Mouse (Mus musculus) right cerebral cortex, adult 2 months (tissue): ENCODE measurements around the gene Fam69a.
A peak's percentile ranks its signal among the peaks of the same experiment; 100 is the strongest.
"Not testable (repeated sequence)": the region's sequence is repeated elsewhere in the genome, so short reads cannot be mapped to it uniquely, and the experiment has no call there.

Source experiments
- DNase-seq, 2 experiments: peaks; one replicate each; pipeline ENCODE4 v3.0.0; 2021 to 2022; ENCODE audit warnings: low spot score in 2 of 2

The Fam69a gene

GRCm38 (mm10) chr5:107986967-107987834 is at the start of gene Fam69a:
Gene Fam69a, minus strand, starts transcription at chr5:107987085.
- DNase-seq: peak; percentile 72 to 78

DNA sequence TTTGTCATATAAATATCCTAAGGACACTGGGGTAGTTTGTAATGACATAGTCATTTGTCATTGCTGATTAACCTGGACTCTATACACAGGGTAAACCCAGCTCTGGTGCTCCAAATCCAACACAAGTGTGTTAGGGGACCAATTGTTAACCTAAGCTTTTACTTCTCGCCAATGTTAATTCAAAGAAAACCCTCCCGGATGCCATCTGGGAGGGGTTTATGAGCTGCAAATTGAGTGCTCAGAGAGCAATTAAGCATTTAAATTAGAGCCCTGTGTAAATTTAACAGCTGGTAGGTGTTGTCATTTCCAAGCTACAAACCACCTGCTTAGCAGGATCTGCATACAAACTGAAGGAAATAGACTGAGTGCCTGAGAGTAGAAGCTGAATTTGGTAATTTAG is 48.6 kb upstream of the Fam69a start:
- no peak for DNase-seq

GRCm38 (mm10) chr5:108034194-108034593 is 47.3 kb upstream of the Fam69a start:
- DNase-seq: peak in 1 of 2 experiments; percentile 36

GRCm38 (mm10) chr5:108031267-108031666 is 44.4 kb upstream of the Fam69a start:
- no peak for DNase-seq

- peak; percentile 7 to 15 for DNase-seq
Measured at GRCm38 (mm10) chr5:108029968-108030367, 43.1 kb upstream of the Fam69a start.

DNA sequence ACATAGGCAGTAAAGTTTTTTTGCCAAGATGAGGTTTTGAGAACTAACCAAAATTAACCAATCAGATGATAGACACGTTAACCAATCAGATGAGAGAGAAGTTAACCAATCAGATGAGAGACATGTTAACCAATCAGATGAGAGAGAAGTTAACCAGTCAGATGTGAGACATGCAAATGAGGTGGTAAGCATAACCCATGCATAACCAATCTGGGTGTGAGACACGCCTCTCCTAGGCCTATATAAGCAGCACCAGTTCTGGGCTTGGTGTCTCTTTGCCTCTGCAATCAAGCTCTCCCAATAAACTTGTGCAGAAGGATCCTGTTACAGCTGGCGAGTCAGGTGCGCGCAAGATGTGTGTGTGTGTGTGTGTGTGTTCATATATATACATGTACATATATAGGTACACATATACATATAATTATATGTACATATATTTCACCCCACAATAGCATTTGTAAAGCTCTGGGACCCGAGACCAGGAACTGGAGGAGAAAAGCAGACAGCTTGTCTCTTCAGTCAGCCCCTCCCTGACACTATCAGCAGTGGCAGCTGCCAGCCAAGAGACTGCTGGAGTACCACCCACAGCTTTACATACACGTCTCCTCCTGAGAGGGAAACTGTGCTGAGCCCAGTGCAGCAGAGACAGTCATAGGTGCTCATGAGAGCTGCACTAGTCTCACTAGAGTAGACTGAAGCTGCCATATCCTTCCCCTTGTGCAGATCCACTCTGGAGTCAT is 42.1 kb upstream of the Fam69a start:
- not testable (repeated sequence) for DNase-seq

DNA sequence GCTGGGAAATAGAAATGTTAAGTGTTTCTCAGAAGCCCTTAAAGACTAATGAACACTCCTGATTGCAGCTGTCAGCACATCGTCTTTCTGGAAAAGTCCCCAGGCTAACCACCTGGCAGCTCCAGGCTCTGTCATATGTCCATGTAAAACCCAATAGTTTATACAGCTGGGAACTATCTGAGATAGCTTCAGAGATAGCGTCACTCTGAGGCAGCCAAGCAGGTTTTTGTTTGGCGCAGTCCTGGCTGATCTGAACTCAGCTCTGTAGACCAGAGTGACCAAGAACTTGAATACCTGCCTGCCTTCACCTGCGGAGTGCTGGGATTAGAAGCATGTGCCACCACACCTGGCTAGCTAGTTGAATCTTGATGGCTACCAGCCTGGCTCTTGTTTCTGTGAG is 41.3 kb upstream of the Fam69a start:
- no peak for DNase-seq

DNA sequence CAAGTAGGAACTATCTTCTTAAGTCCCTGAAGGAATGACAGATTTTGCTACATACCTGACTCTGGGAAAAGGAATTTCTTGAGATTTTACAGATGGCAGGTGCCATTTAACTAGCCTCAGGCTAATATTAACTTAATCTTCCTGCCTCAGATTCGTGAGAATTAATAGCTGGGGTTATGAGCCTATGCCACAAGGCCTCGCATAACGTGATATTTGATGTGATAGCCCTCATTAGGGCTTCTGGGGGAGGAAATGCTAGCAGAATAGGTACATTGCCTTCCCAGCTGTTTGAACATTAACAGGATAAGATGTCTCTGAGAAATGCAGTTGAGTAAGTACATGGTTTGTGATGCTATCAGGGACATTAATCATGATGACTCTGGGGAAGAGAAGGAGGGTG is 34.5 kb upstream of the Fam69a start:
- no peak for DNase-seq

DNA sequence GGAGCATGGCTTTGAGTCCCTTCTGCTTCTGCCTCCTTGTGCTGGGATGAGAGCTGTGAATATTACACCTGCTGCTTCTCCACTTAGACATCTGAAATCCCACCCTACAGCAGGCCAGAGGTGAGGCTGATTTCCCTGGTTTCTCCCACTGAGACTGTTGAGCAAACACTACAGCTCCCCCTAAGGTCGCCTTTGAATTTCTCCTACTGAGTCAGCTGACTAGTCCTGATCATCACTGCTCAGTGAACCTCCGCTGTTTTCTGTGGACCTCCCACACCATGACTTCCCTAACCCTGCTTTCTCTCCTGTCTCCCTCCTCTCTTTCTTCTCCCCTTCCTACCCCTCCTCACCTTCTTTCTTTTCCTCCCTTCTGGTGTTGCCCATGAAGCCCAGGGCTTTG is 32.5 kb upstream of the Fam69a start:
- no peak for DNase-seq

DNA sequence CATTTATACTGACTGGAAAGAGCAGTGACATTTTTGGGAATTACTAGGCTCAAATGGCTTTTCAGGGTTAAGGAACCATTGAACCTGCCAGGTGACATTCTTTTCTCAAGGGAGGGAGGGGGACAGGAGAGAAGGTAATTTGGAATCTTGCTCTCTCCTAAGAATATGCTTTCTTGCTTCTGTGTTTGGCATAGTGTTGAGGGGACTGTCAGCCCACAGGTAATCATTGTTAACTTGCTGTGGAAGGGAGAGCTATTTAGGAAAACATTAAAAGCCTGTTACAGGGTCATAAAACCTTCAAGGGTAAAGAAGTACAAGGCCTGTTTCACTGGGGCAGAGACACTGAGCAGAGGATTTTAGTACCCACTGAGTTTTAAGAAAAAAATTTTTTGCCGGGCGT is 30.3 kb upstream of the Fam69a start:
- DNase-seq: no peak

DNA sequence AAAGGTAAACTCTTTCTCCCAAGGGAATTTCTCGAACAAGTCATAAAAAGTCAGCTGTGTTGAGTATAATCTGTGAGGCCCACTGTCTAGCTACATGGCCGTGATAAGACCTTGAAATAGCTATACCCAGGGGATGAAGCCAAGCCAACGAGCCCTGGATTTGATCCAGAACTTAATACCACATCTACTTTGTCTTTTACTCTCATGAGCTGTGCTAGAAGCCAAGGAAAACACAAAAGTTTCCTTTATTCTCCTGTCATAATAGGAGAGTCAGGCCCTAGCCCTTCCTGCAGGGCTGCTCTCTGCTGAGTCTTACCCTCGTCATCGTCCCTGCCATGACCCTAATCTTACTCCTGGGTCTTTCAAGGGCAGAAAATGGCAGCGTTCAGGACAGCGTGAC is 28.5 kb upstream of the Fam69a start:
- DNase-seq: no peak

DNA sequence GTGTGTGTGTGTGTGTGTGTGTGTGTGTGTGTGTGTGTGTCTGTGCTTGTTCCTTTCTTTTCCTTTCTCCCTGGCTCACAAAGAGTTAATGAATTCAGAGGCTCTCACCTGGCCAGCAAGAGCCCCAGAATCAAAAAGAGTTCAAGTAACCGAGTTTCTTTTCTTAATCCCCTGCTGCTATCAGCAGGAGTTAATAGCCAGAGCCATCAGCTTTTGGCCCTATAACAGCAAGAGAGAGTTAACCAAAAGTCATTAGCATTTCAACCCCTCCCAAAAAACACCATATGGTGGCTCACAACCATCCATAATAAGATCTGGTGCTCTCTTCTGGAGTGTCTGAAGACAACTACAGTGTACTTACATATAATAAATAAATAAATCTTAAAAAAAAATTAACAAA is 27.3 kb upstream of the Fam69a start:
- DNase-seq: no peak

GRCm38 (mm10) chr5:108009721-108010120 is 22.8 kb upstream of the Fam69a start:
- no peak for DNase-seq

DNA sequence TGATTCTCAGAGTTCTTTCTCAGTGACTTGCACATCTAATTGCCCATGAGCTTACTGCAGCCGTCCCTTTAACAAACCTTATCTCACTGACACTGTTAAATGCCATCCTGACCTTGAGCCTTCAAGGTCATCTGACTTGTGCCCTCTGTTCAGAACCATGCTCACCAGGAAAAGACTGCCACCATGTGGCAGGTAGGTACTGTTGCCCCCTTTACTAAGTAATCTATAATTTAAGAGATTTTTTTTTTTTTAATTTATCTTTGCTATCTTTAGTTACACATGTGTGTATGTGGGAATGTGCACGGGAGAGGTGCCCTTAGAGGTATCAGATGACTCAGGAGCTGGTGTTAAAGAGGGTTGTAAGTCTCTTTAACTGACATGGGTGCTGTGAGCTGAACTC is 18.2 kb upstream of the Fam69a start:
- DNase-seq: no peak

GRCm38 (mm10) chr5:108002734-108003133 is 15.8 kb upstream of the Fam69a start:
- no peak for DNase-seq

DNA sequence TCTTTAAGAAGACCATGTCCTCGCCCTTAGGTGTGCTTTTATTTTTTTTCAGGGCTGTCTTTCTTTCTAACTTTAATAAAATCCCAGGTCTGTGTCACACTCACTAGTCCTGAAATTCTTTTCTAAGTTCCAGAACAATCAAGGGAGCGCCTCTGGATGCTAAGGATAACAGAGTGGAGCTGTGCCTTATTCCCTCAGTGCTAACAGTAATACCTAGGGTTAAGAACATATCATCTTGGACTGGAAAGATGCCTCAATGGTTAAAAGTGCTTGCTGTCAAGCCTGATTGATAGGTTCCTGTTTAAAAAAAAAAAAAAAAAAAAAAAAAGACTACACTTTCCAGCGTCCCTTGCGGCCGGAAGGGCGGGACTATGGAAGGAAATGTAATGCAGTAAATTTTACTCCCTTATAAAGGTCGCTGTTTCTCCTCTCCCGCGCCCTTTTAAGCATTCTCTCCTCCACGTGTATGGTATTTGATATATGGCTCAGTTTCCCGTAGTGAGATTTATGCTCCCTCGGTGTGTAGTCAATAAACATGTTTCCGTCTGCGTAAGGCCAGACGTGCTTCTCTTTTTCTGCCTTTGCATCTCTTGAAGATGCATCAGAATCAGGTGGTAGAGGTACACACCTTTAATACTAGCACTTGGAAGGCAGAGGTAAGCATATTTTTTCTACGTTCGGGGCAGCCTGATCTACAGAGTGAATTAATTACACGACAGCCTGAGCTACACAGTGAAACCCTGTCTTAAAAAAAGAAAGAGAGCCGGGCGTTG is 14.1 kb upstream of the Fam69a start:
- peak; percentile 53 to 65 for DNase-seq

DNA sequence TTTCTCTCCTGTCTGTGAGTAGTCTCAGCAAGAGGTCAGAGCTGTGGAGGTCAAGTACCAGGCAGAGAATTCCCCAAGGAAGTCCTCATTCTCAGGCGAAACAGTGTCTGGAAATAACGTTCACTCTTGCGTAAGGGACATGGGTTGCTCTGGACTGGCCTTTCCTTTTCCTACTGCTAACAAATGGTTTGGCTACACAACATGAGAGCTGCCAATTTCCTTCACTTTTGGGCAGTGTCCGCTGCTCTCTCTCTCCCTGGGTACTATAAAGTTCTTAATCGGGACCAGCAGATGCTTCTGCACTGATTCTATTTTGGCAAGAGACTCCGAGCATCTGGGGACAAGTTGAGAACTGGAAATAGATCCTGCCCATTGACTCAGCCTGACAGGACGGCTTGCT is 10.8 kb upstream of the Fam69a start:
- DNase-seq: no peak

DNA sequence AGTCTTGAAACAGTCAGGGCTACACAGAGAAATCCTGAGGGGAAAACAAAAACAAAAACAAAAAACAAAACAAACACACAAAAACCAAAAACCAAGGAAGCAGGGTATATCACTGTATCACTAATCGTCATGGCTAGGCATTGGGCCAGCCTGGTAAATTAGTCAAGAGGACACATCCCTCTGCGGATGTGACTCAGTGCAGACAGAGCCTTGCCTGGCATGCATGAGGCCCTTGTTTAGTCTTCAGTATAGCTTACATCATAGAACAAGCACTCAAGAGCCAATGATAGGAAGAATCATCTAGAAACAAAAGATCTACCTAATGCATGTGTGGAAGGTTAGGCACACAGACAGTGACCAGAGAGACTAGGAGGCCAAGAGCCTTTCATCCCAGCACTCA is 9.1 kb upstream of the Fam69a start:
- no peak for DNase-seq

DNA sequence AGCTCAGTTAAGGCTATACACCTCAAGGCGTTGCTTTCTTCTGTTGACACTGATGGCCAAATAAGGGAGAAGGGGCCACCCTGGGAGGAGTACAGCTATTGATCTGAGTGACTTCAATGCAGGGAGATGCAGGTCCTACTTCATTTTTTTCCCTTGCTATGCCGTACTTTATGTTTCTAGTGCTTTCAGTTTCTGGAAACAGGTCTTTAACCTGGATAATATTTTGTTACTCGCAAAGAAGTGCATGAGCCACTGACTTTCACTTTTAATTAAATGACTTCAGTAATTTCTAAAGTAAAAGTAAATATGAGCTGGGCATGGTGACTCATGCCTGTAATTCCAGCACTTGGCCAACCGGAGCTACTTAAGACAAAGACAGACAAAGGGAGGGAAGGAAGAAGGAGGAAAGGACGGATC is 958 bp upstream of the Fam69a start:
- no peak for DNase-seq

GRCm38 (mm10) chr5:107986255-107986966 is 474 bp downstream of the Fam69a start:
- DNase-seq: peak; percentile 72 to 75

DNA sequence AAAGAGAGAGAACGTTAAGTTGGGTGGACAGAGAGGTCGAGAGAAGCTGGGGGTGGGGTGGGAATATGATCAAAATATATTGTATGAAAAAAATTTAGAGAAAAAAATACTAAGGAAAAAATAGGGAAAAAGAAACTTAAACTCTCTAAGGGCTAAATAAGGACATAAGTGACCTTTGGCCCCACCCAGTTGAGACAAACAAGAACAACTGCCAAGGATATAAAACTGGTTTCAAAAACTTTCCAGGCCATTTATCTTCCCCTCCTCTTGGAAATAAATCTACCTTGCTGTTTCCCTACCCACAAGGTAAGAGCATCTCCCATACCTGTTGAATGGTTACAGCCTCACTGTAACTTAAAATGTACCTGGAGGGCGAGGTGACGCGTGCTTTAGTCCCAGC is 2.9 kb downstream of the Fam69a start:
- no peak for DNase-seq

DNA sequence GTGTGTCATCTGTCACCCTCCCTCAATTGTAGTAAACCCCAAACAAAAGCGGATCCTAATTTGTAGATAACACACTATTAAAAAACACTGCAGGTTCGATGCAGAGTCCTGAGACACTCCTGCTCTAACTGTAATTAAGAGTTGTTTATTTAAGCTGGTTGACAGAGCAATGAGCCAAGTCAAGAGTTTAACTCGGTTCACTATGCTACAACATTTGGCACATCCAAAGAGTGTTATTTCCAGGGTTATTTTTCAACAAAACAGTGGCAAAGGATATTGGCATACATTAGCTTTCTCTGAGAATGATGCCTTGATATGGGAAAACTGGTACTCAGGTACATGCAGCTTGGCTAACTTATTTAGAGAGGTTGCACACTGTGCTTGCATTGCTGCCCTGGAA is 4.9 kb downstream of the Fam69a start:
- no peak for DNase-seq
